Mouse (Mus musculus): ENCODE measurements at regions not wholly inside any gene's neighbourhood (a gene's known extent, or its start where the extent isn't known, plus 50 kb on each side); places are given as distances from the start of the nearest gene placed in this dataset.
"Not testable (repeated sequence)": the region's sequence is repeated elsewhere in the genome, so short reads cannot be mapped to it uniquely, and the experiment has no call there.

DNA sequence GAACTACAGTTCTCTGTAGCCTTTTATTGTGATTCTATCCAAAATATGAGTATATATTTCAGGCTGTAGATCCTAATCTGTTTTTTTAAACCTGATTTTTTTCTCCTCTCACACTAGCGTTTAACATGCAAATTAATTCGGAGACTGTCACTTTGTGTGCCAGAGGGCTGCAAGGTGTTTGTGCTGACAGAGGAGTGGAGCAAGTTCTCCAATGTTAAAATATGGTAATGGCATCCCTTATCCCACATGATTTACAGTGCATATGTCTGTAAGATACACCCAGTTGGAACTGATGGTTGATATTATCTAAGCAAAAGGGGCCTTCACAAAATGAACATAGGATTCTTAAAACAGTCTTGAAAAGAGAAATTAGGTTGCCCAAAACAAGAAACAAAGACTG lies 90.1 kb upstream of the Hdac2 start:
- Histone ChIP-seq H3K36me3 (replicated peaks; ENCODE audit: control insufficient read depth, insufficient read depth) (no peaks in the 10 kb centered on the region), H3K4me3 (replicated peaks; ENCODE audit: low read length) (no peak overlapping the region), H3K27me3 (ENCODE audit: control insufficient read depth, insufficient read depth, low read length) (no peaks in the 10 kb centered on the region), H3K9me3 (ENCODE audit: control insufficient read depth, low read length) (no peaks in the 10 kb centered on the region), H3K4me2 (replicated peaks) (no peak overlapping the region), H3K9ac (no peak overlapping the region), H3K4me1 (replicated peaks; ENCODE audit: control insufficient read depth, insufficient read depth, low read length) (no peaks in the 10 kb centered on the region), H3K27ac (no peak overlapping the region)
- ATAC-seq (ENCODE audit: low FRiP score) (no peak), DNase-seq (ENCODE audit: low spot score) (no peak)
- WGBS: 73% methylated on average over 2 of the region's 2 CpGs

DNA sequence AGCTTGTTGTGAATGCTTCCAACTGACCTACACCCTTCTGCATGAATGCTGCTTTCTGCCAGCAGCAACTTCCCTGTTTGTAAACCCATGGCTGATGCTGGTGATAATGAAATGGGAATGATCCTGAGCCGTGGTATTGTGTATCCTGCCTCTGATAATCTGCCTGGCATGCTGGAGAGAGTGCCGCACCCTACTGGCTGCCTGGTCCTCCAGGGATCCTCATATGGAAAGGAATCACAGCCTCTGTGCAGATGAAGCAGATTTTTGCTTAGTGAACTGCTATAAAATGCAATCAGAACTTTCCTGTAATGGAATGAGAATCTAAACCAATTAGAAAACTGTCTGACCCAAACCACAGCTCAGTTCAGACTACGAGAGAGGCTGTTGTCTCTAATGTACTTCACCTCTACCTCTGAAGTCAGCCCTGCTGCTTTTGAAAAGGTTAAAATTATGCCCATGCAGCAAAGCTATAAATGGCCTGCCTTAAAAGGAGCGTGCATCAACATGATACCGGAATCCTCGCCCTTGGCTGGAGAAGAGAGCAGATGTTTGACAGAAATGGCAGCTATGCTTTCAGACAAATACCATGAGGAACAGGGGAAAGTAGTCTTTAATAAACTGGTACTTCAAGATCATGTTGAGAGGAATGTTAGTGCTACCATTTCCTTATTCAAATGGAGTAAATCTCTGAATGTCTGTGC lies 76.3 kb upstream of the Hdac2 start:
- Histone ChIP-seq H3K4me3 (replicated peaks; ENCODE audit: low read length) (no peak overlapping the region), H3K9me3 (ENCODE audit: control insufficient read depth, low read length) (no peaks in the 10 kb centered on the region), H3K4me1 (replicated peaks; ENCODE audit: control insufficient read depth, insufficient read depth, low read length) (no peaks in the 10 kb centered on the region), H3K27me3 (ENCODE audit: control insufficient read depth, insufficient read depth, low read length) (no peaks in the 10 kb centered on the region), H3K27ac (0 out of 2 replicates have a peak overlapping the region, but pooled peaks have one; percentile 32), H3K4me2 (replicated peaks) (no peak overlapping the region), H3K36me3 (replicated peaks; ENCODE audit: control insufficient read depth, insufficient read depth) (no peaks in the 10 kb centered on the region), H3K9ac (no peak overlapping the region)
- no peak for ATAC-seq (ENCODE audit: low FRiP score)
- peak; percentile 28 for DNase-seq (ENCODE audit: low spot score)
- 69% methylated on average over 6 of the region's 6 CpGs for WGBS

DNA sequence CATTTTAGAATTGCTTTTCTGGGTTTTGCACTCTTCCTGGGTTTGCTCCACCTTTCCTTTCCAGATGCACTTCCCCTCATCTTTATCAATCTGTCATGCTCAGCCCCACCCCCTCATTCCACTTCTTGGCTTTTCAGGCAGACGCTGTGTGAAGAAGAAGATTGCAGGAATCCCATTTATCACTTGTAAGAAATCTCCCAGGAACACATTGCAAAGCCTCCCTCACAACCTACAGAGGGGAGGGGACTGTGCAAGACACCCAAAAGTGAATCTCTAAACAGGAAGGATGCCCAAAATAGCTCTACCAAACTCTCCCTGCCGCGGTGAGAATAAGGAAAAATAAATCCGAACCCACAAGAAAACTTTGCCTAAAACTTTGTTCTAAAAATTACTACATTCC lies 65.5 kb upstream of the Hdac2 start:
- H3K4me3 ChIP-seq (replicated peaks; ENCODE audit: low read length): no peak overlapping the region
- H3K27ac ChIP-seq: no peak overlapping the region
- WGBS: 71% methylated on average over 4 of the region's 4 CpGs

DNA sequence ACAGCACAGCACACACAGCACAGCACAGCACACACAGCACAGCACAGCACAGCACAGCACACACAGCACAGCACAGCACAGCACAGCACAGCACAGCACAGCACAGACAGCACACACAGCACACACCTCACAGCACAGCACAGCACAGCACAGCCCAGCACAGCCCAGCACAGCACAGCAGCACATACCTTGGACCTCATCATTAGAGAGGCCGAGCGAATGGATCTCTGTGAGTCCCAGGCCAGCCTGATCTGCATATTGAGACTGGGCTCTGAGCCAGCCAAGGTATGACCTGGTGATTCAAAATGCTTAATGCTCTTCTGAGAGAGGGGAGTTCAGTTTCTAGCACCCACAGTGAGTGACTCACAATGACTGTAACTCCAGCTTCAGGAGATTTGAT lies 56.3 kb upstream of the Hdac2 start:
- H3K4me3 ChIP-seq (replicated peaks; ENCODE audit: low read length); H3K4me2 ChIP-seq (replicated peaks); DNase-seq (ENCODE audit: low spot score); ATAC-seq (ENCODE audit: low FRiP score); H3K9ac ChIP-seq; H3K36me3 ChIP-seq (replicated peaks; ENCODE audit: control insufficient read depth, insufficient read depth); H3K27me3 ChIP-seq (ENCODE audit: control insufficient read depth, insufficient read depth, low read length); H3K4me1 ChIP-seq (replicated peaks; ENCODE audit: control insufficient read depth, insufficient read depth, low read length); H3K9me3 ChIP-seq (ENCODE audit: control insufficient read depth, low read length); H3K27ac ChIP-seq: not testable (repeated sequence)
- 72% methylated on average over 2 of the region's 2 CpGs for WGBS

More for the DNA sequence above, 65.5 kb upstream of the Hdac2 start:
- H3K4me2 ChIP-seq (replicated peaks): no peak overlapping the region
- no peaks in the 10 kb centered on the region for H3K36me3 ChIP-seq (replicated peaks; ENCODE audit: control insufficient read depth, insufficient read depth)
- no peak overlapping the region for H3K9ac ChIP-seq
- no peak for DNase-seq (ENCODE audit: low spot score)
- ATAC-seq (ENCODE audit: low FRiP score): no peak
- no peaks in the 10 kb centered on the region for H3K9me3 ChIP-seq (ENCODE audit: control insufficient read depth, low read length)
- no peaks in the 10 kb centered on the region for H3K4me1 ChIP-seq (replicated peaks; ENCODE audit: control insufficient read depth, insufficient read depth, low read length)
- no peaks in the 10 kb centered on the region for H3K27me3 ChIP-seq (ENCODE audit: control insufficient read depth, insufficient read depth, low read length)

DNA sequence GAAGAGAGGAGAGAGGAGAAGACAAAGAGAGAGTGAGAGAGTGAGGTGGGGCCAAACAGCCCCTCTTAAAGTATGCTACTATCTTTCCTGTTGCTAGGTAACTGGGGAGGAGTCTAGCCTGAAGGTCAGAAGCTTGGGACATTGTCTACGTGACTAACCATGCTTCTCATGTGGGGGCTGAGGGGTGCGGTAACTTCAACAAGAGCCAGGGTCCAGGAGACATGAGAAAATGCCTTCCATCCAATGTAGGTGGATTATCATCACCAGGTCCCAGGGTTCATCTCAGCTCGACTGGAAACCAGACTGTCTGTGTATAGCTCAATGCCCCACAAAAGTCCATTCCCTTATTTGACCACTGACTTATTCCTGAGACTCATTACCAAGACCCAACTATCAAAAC lies 50.6 kb upstream of the Hdac2 start:
- Histone ChIP-seq H3K27me3 (ENCODE audit: control insufficient read depth, insufficient read depth, low read length) (no peaks in the 10 kb centered on the region), H3K27ac (no peak overlapping the region), H3K9ac (no peak overlapping the region), H3K4me1 (replicated peaks; ENCODE audit: control insufficient read depth, insufficient read depth, low read length) (no peaks in the 10 kb centered on the region), H3K4me3 (replicated peaks; ENCODE audit: low read length) (no peak overlapping the region), H3K4me2 (replicated peaks) (no peak overlapping the region), H3K9me3 (ENCODE audit: control insufficient read depth, low read length) (no peaks in the 10 kb centered on the region), H3K36me3 (replicated peaks; ENCODE audit: control insufficient read depth, insufficient read depth) (no peaks in the 10 kb centered on the region)
- WGBS: 70% methylated on average over 3 of the region's 3 CpGs
- no peak for DNase-seq (ENCODE audit: low spot score)
- no peak for ATAC-seq (ENCODE audit: low FRiP score)

DNA sequence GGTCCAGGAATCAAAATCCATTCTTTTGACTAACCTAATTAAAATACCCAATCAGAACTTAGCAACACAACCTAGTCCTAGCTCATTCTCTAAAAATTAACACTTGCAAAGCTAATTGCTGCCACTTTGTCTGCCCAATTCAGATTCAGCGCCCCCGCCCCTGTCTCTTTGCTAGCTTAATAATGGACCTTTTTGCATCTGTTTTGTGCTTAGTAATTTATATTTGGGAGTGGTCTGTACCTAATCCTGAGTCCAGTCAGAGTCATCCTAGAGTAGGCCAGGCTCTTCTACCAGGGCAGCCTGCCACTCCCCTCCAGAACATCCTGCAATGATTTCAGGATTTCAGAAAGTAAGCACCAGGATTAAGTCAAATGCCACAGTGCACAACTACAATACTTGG lies 50.2 kb upstream of the Hdac2 start:
- 96% methylated on average over 2 of the region's 2 CpGs for WGBS
- Histone ChIP-seq H3K9me3 (ENCODE audit: control insufficient read depth, low read length) (no peaks in the 10 kb centered on the region), H3K4me2 (replicated peaks) (no peak overlapping the region), H3K4me3 (replicated peaks; ENCODE audit: low read length) (no peak overlapping the region), H3K9ac (no peak overlapping the region), H3K27ac (no peak overlapping the region), H3K27me3 (ENCODE audit: control insufficient read depth, insufficient read depth, low read length) (no peaks in the 10 kb centered on the region), H3K4me1 (replicated peaks; ENCODE audit: control insufficient read depth, insufficient read depth, low read length) (no peaks in the 10 kb centered on the region), H3K36me3 (replicated peaks; ENCODE audit: control insufficient read depth, insufficient read depth) (no peaks in the 10 kb centered on the region)
- ATAC-seq (ENCODE audit: low FRiP score) (no peak), DNase-seq (ENCODE audit: low spot score) (no peak)
